Mouse (Mus musculus): ENCODE results near the gene 1700067K01Rik.

DNA sequence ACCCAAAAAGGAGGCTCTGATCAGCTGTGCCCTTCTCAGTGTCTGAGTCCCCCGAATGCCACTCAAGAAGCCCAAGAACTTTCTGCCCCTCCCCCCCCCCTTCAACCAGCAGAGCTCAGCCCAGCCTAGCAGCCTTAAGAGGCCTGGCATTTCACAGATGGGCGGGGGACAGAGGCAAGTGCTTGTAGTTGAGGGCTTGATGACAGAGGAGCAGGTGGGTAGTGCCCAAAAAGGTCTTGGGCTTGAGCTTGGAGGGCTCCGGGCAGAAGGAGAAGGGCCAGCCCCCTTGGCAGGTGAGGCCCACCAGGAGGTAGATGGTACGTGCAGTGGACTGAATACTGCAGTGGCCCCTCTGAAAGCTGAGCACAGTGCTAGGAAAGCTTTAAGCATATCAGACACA lies 26.8 kb upstream of the 1700067K01Rik start:
- TF ChIP-seq CTCF (IDR thresholded peaks at IDR 0.05; ENCODE audit: insufficient read depth, low read length) (no peak), POLR2A (IDR thresholded peaks at IDR 0.05; ENCODE audit: borderline replicate concordance, extremely low read depth, low read depth, low read length) (no peak)

Data from lung, adult 2 months (tissue).